Mouse (Mus musculus) cortical plate, adult 2 months (tissue): ENCODE results near the gene Brsk2. TPM values are rescaled to one million over a fixed set of nuclear protein-coding genes. Genes with fewer than 3 reads are reported as not detected.

ENCODE experiments used
- H3K27ac ChIP-seq: fragments of 200-500 bp; 2 replicates; pipeline ENCODE4 v1.5.1; 2012; ENCODE audit warnings: low read length, control low read depth, inconsistent platforms; ENCODE audit not compliant: insufficient read depth
- H3K4me1 ChIP-seq: fragments of 200-500 bp; 2 replicates; pipeline ENCODE4 v1.6.1; 2011; ENCODE audit warnings: low read length; ENCODE audit not compliant: control insufficient read depth, insufficient read depth
- H3K4me3 ChIP-seq: fragments of 200-500 bp; 2 replicates; pipeline ENCODE4 v1.5.1; 2011; ENCODE audit warnings: mild to moderate bottlenecking, low read length, control low read depth; ENCODE audit not compliant: insufficient read depth
- CTCF ChIP-seq: fragments of 200-500 bp; IDR thresholded peaks from 2 replicates; pipeline ENCODE4 v1.5.1; 2011; ENCODE audit warnings: mild to moderate bottlenecking, control low read depth, low read length; ENCODE audit not compliant: insufficient read depth; ENCODE audit errors: extremely low read depth
- POLR2A ChIP-seq: fragments of 200-500 bp; IDR thresholded peaks from 2 replicates; pipeline ENCODE4 v1.6.1; 2011; ENCODE audit warnings: mild to moderate bottlenecking, low read length, control low read depth; ENCODE audit not compliant: insufficient read depth; ENCODE audit errors: extremely low read depth
- polyA plus RNA-seq: library from polyadenylated mRNA; depleted of rRNA; stranded (reverse); fragments of >200 nt; gene quantifications from 2 replicates; pipeline ENCODE4 v1.2.3, GENCODE M21; 2012; rRNA removed

Brsk2 gene
- polyA plus RNA-seq, 1 experiment = 179 TPM

GRCm38 (mm10) chr7:142045344-142045743 is 95.8 kb downstream of the Brsk2 start:
- TF ChIP-seq CTCF (no peak), POLR2A (no peak)
- H3K4me1 ChIP-seq = no peaks in the 10 kb centered on the region

DNA sequence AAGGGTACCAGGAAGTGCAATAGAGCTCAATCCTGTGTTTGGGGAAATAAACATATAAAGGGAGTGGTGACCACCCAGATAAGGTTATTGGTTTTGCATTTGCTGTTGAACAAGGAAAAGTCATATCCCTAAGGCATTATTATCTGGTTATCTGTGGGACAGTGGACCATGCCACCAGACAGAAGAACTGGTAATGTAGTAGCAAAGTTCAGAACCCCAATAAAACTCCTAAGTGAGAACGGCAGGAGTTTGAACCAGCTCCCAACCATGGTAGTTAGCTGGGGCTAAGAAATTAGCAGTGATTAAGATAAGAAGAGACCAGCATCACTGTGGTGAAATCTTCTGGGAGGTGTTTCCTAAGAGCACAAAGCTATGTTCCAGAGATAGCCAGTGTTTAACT is 96.4 kb downstream of the Brsk2 start:
- TF ChIP-seq POLR2A = no peak
- no peak for TF ChIP-seq CTCF
- Histone ChIP-seq H3K4me3 (no peak overlapping the region), H3K27ac (no peak overlapping the region), H3K4me1 (no peaks in the 10 kb centered on the region)

More at GRCm38 (mm10) chr7:142045344-142045743, 95.8 kb downstream of the Brsk2 start:
- Histone ChIP-seq H3K27ac (no peak overlapping the region), H3K4me3 (no peak overlapping the region)

GRCm38 (mm10) chr7:142050536-142050935 is 101.0 kb downstream of the Brsk2 start:
- Histone ChIP-seq H3K4me3 (no peak overlapping the region), H3K27ac (no peak overlapping the region), H3K4me1 (no peaks in the 10 kb centered on the region; the same call in 1 of the 2 replicates)
- no peak for TF ChIP-seq POLR2A
- no peak for TF ChIP-seq CTCF

Other genes starting within 250 kb of the Brsk2 start
- not detected in 2 replicates for gene Muc5ac, start 160.8 kb upstream of the Brsk2 start, polyA plus RNA-seq
- gene Muc5b, start 110.7 kb upstream of the Brsk2 start, polyA plus RNA-seq = not detected in 2 replicates
- gene Tollip, start 31.2 kb upstream of the Brsk2 start, polyA plus RNA-seq = 121 and 122 TPM in 2 replicates
- gene Mob2, start 111.3 kb downstream of the Brsk2 start, polyA plus RNA-seq = 49.3 and 50.7 TPM in 2 replicates
- 94.9 and 102 TPM in 2 replicates for gene Dusp8, start 146.1 kb downstream of the Brsk2 start, polyA plus RNA-seq
- gene Gm45618, start 171.0 kb downstream of the Brsk2 start, polyA plus RNA-seq = not detected in 2 replicates
- gene Gm39115, start 186.3 kb downstream of the Brsk2 start, polyA plus RNA-seq = not detected in 2 replicates
- not detected in 2 replicates for gene Gm45337, start 194.9 kb downstream of the Brsk2 start, polyA plus RNA-seq
- gene Gm29735, start 207.4 kb downstream of the Brsk2 start, polyA plus RNA-seq = not detected in 2 replicates
- not detected in 2 replicates for gene Gm4553, start 216.0 kb downstream of the Brsk2 start, polyA plus RNA-seq
- not detected in 2 replicates for gene Krtap5-2, start 226.3 kb downstream of the Brsk2 start, polyA plus RNA-seq
- gene Gm10153, start 240.6 kb downstream of the Brsk2 start, polyA plus RNA-seq = not detected in 2 replicates